Mouse (Mus musculus): ENCODE measurements around the gene Olfr1176. TPM values are rescaled to one million over a fixed set of nuclear protein-coding genes. Genes with fewer than 3 reads are reported as not detected.

The Olfr1176 gene
- polyA plus RNA-seq (2012; ENCODE audit: insufficient read depth, insufficient read length, missing spikeins), result not detected in 2 replicates

DNA sequence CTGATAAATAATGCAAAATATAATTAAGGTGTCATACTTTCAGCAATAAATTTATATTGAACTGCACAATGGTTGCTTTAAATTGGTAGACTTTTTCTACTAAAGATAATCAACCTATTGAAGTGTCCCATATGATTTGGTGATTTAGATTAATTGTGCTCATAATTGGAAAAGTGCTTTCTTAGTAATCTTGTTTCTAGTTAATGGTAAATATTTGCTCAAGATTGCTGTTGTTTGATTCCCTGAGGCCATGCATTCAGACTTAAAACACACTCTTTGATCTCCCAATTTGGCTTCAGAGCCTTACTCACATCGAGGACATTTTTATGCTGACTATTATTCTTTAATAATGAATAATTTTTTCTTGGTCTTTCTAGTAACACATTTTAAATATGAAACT lies at the start of gene Olfr1176:
Olfr1176 (plus strand) TSS at position 301 of the 400 bp plus-strand sequence.
- Histone ChIP-seq H3K27ac (ENCODE audit: insufficient read depth, low read depth, low read length) (no peak within 1 kb of the TSS), H3K4me3 (ENCODE audit: insufficient read depth, low read length) (no peak within 1 kb of the TSS), H3K4me1 (ENCODE audit: control insufficient read depth, insufficient read depth, low read length) (no peaks in the 10 kb centered on the region)
- TF ChIP-seq POLR2A (IDR thresholded peaks at IDR 0.05; ENCODE audit: borderline replicate concordance, low read depth, low read length), result no peak
- no peak for TF ChIP-seq CTCF (IDR thresholded peaks at IDR 0.05; ENCODE audit: low read depth, low read length)

DNA sequence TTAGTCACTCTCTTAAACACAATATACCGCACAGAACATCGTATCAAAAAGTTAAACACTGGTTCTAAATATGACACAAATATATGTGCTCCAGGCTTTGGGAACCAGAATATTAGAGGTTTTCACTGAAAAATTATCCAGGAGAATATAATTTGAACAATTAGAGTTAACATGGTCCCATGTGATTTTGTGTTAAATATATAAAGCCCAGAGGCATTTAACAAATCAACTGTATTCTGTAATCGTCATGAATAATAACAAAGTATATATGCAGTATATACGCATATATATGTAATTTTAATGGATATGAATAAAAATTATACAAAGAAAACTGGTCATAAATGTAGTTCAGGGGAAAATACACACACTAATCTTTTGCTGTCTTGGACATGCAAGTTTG lies 21.5 kb upstream of the Olfr1176 start, which contains the start of gene Olfr1174-ps:
Olfr1174-ps (minus strand) TSS at position 101 of the 400 bp plus-strand sequence.
- no peak within 1 kb of the TSS for H3K27ac ChIP-seq (ENCODE audit: insufficient read depth, low read depth, low read length)
- no peaks in the 10 kb centered on the region for H3K4me1 ChIP-seq (ENCODE audit: control insufficient read depth, insufficient read depth, low read length)
- H3K4me3 ChIP-seq (ENCODE audit: insufficient read depth, low read length), result no peak within 1 kb of the TSS
- TF ChIP-seq CTCF (IDR thresholded peaks at IDR 0.05; ENCODE audit: low read depth, low read length) (no peak), POLR2A (IDR thresholded peaks at IDR 0.05; ENCODE audit: borderline replicate concordance, low read depth, low read length) (no peak)

DNA sequence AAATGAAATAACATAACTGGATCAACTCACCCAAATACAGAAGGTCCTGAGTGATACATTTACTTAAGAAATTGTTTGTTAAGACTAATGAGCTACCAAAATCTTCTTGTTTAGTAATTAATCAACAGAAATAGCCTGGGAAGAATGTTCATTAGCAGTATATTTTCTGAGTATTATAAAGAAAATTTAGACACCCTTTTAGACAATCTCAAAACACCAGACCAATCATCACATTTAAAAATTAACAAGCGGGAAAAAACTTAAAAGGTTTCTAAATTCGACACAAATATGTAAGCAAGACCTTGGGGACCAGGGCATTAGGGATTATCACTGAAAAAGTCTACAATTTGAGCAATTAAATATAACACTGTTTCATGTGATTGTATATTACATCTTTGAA lies 9.4 kb upstream of the Olfr1176 start, which contains the start of gene Olfr1175-ps:
Olfr1175-ps (minus strand) TSS at position 101 of the 400 bp plus-strand sequence.
- no peaks in the 10 kb centered on the region for H3K4me1 ChIP-seq (ENCODE audit: control insufficient read depth, insufficient read depth, low read length)
- H3K27ac ChIP-seq (ENCODE audit: insufficient read depth, low read depth, low read length), result no peak within 1 kb of the TSS
- H3K4me3 ChIP-seq (ENCODE audit: insufficient read depth, low read length), result no peak within 1 kb of the TSS
- TF ChIP-seq POLR2A (IDR thresholded peaks at IDR 0.05; ENCODE audit: borderline replicate concordance, low read depth, low read length), result no peak

DNA sequence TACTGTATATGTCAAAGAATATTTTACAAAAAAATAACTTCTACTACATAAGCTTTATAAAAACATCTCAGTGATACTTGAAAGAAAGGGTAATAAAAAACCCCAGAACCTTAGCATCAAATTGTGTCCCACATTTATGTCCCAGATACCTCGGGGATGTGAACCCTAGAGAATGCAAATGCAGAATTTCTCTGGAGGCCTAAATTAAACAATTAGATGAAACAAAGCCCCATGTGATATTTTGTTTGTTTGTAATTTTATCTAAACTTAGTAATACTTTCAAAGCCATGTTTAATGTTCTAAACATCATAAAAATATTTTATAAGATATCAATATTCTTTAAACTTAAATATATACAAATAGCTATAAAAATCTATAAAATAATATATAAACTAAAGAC lies 9.9 kb downstream of the Olfr1176 start, which contains the start of gene Olfr1177-ps:
Olfr1177-ps (minus strand) TSS at position 101 of the 400 bp plus-strand sequence.
- Histone ChIP-seq H3K4me3 (ENCODE audit: insufficient read depth, low read length) (no peak within 1 kb of the TSS), H3K4me1 (ENCODE audit: control insufficient read depth, insufficient read depth, low read length) (no peaks in the 10 kb centered on the region), H3K27ac (ENCODE audit: insufficient read depth, low read depth, low read length) (no peak within 1 kb of the TSS)
- TF ChIP-seq CTCF (IDR thresholded peaks at IDR 0.05; ENCODE audit: low read depth, low read length) (no peak), POLR2A (IDR thresholded peaks at IDR 0.05; ENCODE audit: borderline replicate concordance, low read depth, low read length) (no peak)

DNA sequence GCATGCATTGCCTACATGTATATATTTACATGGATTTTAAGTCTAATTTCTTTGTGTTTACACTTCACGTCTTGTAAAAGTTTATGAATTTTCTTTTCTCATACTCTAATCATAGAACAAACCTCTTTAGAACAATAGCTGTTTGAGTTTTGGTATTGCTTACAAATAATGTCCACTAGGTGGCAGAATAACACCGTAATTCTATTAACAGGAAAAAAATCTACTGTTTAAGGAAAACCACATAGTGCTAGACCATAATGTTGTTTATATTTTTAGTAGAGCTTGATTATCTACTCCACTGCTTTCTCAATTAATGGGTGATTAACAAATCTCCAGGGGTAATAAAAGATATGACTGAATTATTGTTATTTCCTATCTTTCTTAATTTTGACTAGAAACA lies 19.8 kb downstream of the Olfr1176 start:
- Histone ChIP-seq H3K27ac (ENCODE audit: insufficient read depth, low read depth, low read length) (no peak overlapping the region), H3K4me3 (ENCODE audit: insufficient read depth, low read length) (no peak overlapping the region), H3K4me1 (ENCODE audit: control insufficient read depth, insufficient read depth, low read length) (no peaks in the 10 kb centered on the region)
- TF ChIP-seq CTCF (IDR thresholded peaks at IDR 0.05; ENCODE audit: low read depth, low read length), result no peak
- no peak for TF ChIP-seq POLR2A (IDR thresholded peaks at IDR 0.05; ENCODE audit: borderline replicate concordance, low read depth, low read length)

DNA sequence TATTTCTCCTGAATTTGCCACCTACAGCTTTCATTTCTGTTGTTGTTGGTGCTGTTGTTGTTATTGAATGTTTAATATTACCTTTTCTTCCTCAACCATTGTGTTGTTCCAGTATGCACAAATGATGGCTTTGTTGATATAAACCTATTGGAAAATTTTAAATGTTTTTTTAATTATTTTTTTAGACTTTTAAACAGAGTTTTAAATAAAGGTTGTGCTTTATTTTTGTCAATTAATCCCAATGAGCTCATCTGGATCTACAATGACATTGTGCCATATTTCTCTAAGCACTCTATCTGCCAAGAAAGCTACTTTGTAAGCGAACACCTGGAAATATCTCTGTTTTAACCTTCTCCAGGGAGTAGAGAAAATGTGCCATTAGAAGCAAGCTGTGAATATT lies 50.2 kb downstream of the Olfr1176 start, which contains the start of gene Olfr1178:
Olfr1178 (plus strand) TSS at position 301 of the 400 bp plus-strand sequence.
- no peak within 1 kb of the TSS for H3K4me3 ChIP-seq (ENCODE audit: insufficient read depth, low read length)
- H3K4me1 ChIP-seq (ENCODE audit: control insufficient read depth, insufficient read depth, low read length), result no peaks in the 10 kb centered on the region
- H3K27ac ChIP-seq (ENCODE audit: insufficient read depth, low read depth, low read length), result no peak within 1 kb of the TSS
- TF ChIP-seq CTCF (IDR thresholded peaks at IDR 0.05; ENCODE audit: low read depth, low read length) (no peak), POLR2A (IDR thresholded peaks at IDR 0.05; ENCODE audit: borderline replicate concordance, low read depth, low read length) (no peak)

Other genes starting within 250 kb of the Olfr1176 start
- gene Olfr1164, start 242.8 kb upstream of the Olfr1176 start, polyA plus RNA-seq (2012; ENCODE audit: insufficient read depth, insufficient read length, missing spikeins), result not detected in 2 replicates
- gene Olfr1166, start 208.4 kb upstream of the Olfr1176 start, polyA plus RNA-seq (2012; ENCODE audit: insufficient read depth, insufficient read length, missing spikeins), result not detected in 2 replicates
- gene Olfr1167, start 181.5 kb upstream of the Olfr1176 start, polyA plus RNA-seq (2012; ENCODE audit: insufficient read depth, insufficient read length, missing spikeins), result not detected in 2 replicates
- not detected in 2 replicates for gene Olfr1168, start 154.8 kb upstream of the Olfr1176 start, polyA plus RNA-seq (2012; ENCODE audit: insufficient read depth, insufficient read length, missing spikeins)
- gene Olfr1170, start 108.4 kb upstream of the Olfr1176 start, polyA plus RNA-seq (2012; ENCODE audit: insufficient read depth, insufficient read length, missing spikeins), result not detected in 2 replicates
- gene Olfr1173, start 56.8 kb upstream of the Olfr1176 start, polyA plus RNA-seq (2012; ENCODE audit: insufficient read depth, insufficient read length, missing spikeins), result not detected in 2 replicates
- not detected in 2 replicates for gene Olfr1174-ps, start 21.6 kb upstream of the Olfr1176 start, polyA plus RNA-seq (2012; ENCODE audit: insufficient read depth, insufficient read length, missing spikeins)
- gene Olfr1175-ps, start 9.5 kb upstream of the Olfr1176 start, polyA plus RNA-seq (2012; ENCODE audit: insufficient read depth, insufficient read length, missing spikeins), result 0.15 TPM in 1 of 2 replicates, not detected in the other
- not detected in 2 replicates for gene Olfr1177-ps, start 9.8 kb downstream of the Olfr1176 start, polyA plus RNA-seq (2012; ENCODE audit: insufficient read depth, insufficient read length, missing spikeins)
- not detected in 2 replicates for gene Olfr1178, start 50.3 kb downstream of the Olfr1176 start, polyA plus RNA-seq (2012; ENCODE audit: insufficient read depth, insufficient read length, missing spikeins)
- not detected in 2 replicates for gene Olfr1179, start 69.7 kb downstream of the Olfr1176 start, polyA plus RNA-seq (2012; ENCODE audit: insufficient read depth, insufficient read length, missing spikeins)
- gene Olfr1180, start 82.4 kb downstream of the Olfr1176 start, polyA plus RNA-seq (2012; ENCODE audit: insufficient read depth, insufficient read length, missing spikeins), result not detected in 2 replicates
- gene Olfr1181, start 89.5 kb downstream of the Olfr1176 start, polyA plus RNA-seq (2012; ENCODE audit: insufficient read depth, insufficient read length, missing spikeins), result not detected in 2 replicates
- not detected in 2 replicates for gene Gm13757, start 112.4 kb downstream of the Olfr1176 start, polyA plus RNA-seq (2012; ENCODE audit: insufficient read depth, insufficient read length, missing spikeins)
- gene Olfr1183, start 118.1 kb downstream of the Olfr1176 start, polyA plus RNA-seq (2012; ENCODE audit: insufficient read depth, insufficient read length, missing spikeins), result 0.07 and 0.13 TPM in 2 replicates
- gene Olfr1184, start 146.9 kb downstream of the Olfr1176 start, polyA plus RNA-seq (2012; ENCODE audit: insufficient read depth, insufficient read length, missing spikeins), result not detected in 2 replicates
- gene Olfr1185-ps1, start 156.6 kb downstream of the Olfr1176 start, polyA plus RNA-seq (2012; ENCODE audit: insufficient read depth, insufficient read length, missing spikeins), result not detected in 2 replicates
- not detected in 2 replicates for gene Olfr1186, start 181.8 kb downstream of the Olfr1176 start, polyA plus RNA-seq (2012; ENCODE audit: insufficient read depth, insufficient read length, missing spikeins)
- gene Olfr1188, start 220.2 kb downstream of the Olfr1176 start, polyA plus RNA-seq (2012; ENCODE audit: insufficient read depth, insufficient read length, missing spikeins), result not detected in 2 replicates
- not detected in 2 replicates for gene Olfr1189, start 249.7 kb downstream of the Olfr1176 start, polyA plus RNA-seq (2012; ENCODE audit: insufficient read depth, insufficient read length, missing spikeins)

Measured in bone marrow macrophage, adult 2 months (primary cell).